Mouse (Mus musculus) forebrain, embryonic 12.5 days (tissue): ENCODE results near the gene C3ar1. TPM values are rescaled to one million over a fixed set of nuclear protein-coding genes. Genes with fewer than 3 reads are reported as not detected.

Source experiments
- ATAC-seq: fragments of 200-750 bp; cut with Nextera tagmentation; 2 replicates; pipeline ENCODE4 v1.8.0; 2017; ENCODE audit warnings: moderate TSS enrichment; ENCODE audit not compliant: low FRiP score
- H3K27ac ChIP-seq: fragments of 300-500 bp; sonication (generic); 2 replicates; pipeline ENCODE4 v1.5.1; 2016; ENCODE audit warnings: mild to moderate bottlenecking
- H3K27me3 ChIP-seq: fragments of 300-500 bp; sonication (generic); 2 replicates; pipeline ENCODE4 v1.6.1; 2016; ENCODE audit warnings: mild to moderate bottlenecking
- H3K36me3 ChIP-seq: fragments of 300-500 bp; sonication (generic); replicated peaks from 2 replicates; pipeline ENCODE4 v1.6.1; 2016; ENCODE audit warnings: mild to moderate bottlenecking
- H3K4me1 ChIP-seq: fragments of 300-500 bp; sonication (generic); 2 replicates; pipeline ENCODE4 v1.6.1; 2016
- H3K4me2 ChIP-seq: fragments of 300-500 bp; sonication (generic); 2 replicates; pipeline ENCODE4 v1.6.1; 2016; ENCODE audit warnings: mild to moderate bottlenecking, moderate library complexity
- H3K4me3 ChIP-seq: fragments of 300-500 bp; sonication (generic); replicated peaks from 2 replicates; pipeline ENCODE4 v1.5.1; 2016; ENCODE audit warnings: mild to moderate bottlenecking
- H3K9ac ChIP-seq: fragments of 300-500 bp; sonication (generic); 2 replicates; pipeline ENCODE4 v1.6.1; 2016; ENCODE audit warnings: mild to moderate bottlenecking
- H3K9me3 ChIP-seq: fragments of 300-500 bp; sonication (generic); 2 replicates; pipeline ENCODE4 v1.6.1; 2016
- WGBS: fragments of 180-500 bp; shearing (Covaris S2); methylation state at CpG from one replicate; pipeline ENCODE4 v1.1.7; 2016; 5-methylcytosine and 5-hydroxymethylcytosine counted together
- polyA plus RNA-seq: library from polyadenylated mRNA; unstranded; fragments of >200 nt; fragmentation: Nextera tagmentation; extraction: Ambion mirVana; gene quantifications from 2 replicates; pipeline ENCODE4 v1.2.1, GENCODE M21; 2016

The C3ar1 gene
- polyA plus RNA-seq, 1 experiment from 2014 or later = 1.2 TPM

- Histone ChIP-seq H3K4me3 (no peak overlapping the region), H3K9ac (no peak overlapping the region), H3K4me2 (no peak overlapping the region), H3K9me3 (0 out of 2 replicates have a peak, but pooled peaks cover 1% of the 10 kb centered on the region), H3K27ac (no peak overlapping the region), H3K4me1 (no peaks in the 10 kb centered on the region), H3K36me3 (no peaks in the 10 kb centered on the region), H3K27me3 (0 out of 2 replicates have a peak, but pooled peaks cover 8% of the 10 kb centered on the region)
- 78% methylated on average over 4 of the region's 4 CpGs for WGBS
- ATAC-seq = no peak
Observed at GRCm38 (mm10) chr6:122867914-122868313, 12.0 kb upstream of the C3ar1 start.

GRCm38 (mm10) chr6:122862871-122863270 is 6.9 kb upstream of the C3ar1 start:
- no peaks in the 10 kb centered on the region for H3K36me3 ChIP-seq
- no peaks in the 10 kb centered on the region for H3K4me1 ChIP-seq
- H3K9ac ChIP-seq = no peak overlapping the region
- peaks cover 14% of the 10 kb centered on the region for H3K9me3 ChIP-seq
- WGBS = 86% methylated on average over 1 of the region's 1 CpGs
- H3K27me3 ChIP-seq = no peaks in the 10 kb centered on the region
- H3K4me2 ChIP-seq = no peak overlapping the region
- no peak for ATAC-seq
- no peak overlapping the region for H3K4me3 ChIP-seq
- no peak overlapping the region for H3K27ac ChIP-seq

DNA sequence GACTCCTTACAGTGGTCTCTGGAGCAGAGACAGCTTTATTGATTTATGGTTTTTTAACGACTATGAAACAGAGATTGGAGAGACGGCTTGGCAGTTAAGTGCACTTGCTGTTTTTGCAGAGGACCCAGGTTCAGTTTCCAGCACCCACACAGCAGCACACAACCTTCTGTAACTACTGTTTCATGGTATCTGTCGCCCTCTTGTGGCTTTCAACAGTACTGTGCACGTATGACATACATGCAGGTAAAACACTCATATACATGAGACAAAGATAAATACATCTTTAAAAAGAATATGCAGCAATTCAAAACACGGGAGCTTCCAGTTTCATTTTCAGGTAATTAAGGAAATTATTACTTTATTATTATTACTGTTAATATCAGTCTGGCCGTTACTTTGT is 6.5 kb upstream of the C3ar1 start:
- no peaks in the 10 kb centered on the region for H3K36me3 ChIP-seq
- WGBS = 78% methylated on average over 6 of the region's 6 CpGs
- H3K27me3 ChIP-seq = no peaks in the 10 kb centered on the region
- no peaks in the 10 kb centered on the region for H3K4me1 ChIP-seq
- no peak overlapping the region for H3K9ac ChIP-seq
- H3K4me3 ChIP-seq = no peak overlapping the region
- no peak overlapping the region for H3K4me2 ChIP-seq
- no peak for ATAC-seq
- no peak overlapping the region for H3K27ac ChIP-seq
- peaks cover 14% of the 10 kb centered on the region for H3K9me3 ChIP-seq

DNA sequence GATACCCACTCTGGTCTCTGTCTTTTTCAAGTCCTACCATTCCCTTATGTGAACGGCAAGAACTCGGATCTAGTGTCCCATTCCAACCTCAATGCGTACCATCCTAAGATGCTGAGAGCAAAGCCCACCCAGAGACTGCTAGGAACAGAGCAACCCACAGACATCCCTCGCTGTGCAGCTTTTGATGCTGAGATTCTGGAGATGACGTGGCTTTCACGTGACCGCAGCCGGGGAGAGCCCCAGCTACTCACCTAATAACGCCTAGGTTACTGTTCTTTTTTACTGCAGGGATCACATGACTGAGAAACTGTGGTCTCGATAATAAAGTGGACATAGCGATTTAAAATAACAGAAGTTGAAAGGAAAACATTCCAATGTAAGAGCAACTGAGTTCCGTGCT is 1.4 kb downstream of the C3ar1 start:
- H3K4me1 ChIP-seq = no peaks in the 10 kb centered on the region
- H3K27me3 ChIP-seq = no peaks in the 10 kb centered on the region
- no peaks in the 10 kb centered on the region for H3K36me3 ChIP-seq
- no peak overlapping the region for H3K9ac ChIP-seq
- no peaks in the 10 kb centered on the region for H3K9me3 ChIP-seq
- no peak overlapping the region for H3K4me2 ChIP-seq
- whole genome bisulfite sequencing = 85% methylated on average over 12 of the region's 12 CpGs
- H3K4me3 ChIP-seq = no peak overlapping the region
- ATAC-seq = no peak
- H3K27ac ChIP-seq = no peak overlapping the region

DNA sequence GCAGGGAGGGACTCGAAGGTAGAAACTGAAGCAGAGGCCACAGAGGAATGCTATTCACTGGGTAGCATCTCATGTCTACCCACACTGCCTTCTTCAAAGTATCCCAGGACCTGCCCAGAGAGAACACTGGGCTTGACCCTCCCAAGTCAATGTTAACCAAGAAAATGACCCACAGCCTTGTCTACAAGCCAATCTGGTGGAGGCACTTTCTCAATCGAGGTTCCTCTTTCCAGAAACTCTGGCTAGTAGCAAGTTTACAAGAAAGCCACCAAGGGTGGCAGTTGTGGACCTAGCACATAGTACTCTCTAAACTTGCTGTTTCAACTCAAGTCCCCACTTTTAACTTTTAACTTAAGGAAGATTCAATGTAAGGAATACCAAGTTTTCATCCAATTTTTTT is 3.3 kb downstream of the C3ar1 start:
- H3K9me3 ChIP-seq = no peaks in the 10 kb centered on the region
- WGBS = 75% methylated on average over 2 of the region's 2 CpGs
- ATAC-seq = no peak
- H3K27me3 ChIP-seq = no peaks in the 10 kb centered on the region
- no peak overlapping the region for H3K9ac ChIP-seq
- no peaks in the 10 kb centered on the region for H3K4me1 ChIP-seq
- no peak overlapping the region for H3K27ac ChIP-seq
- H3K4me3 ChIP-seq = no peak overlapping the region
- no peaks in the 10 kb centered on the region for H3K36me3 ChIP-seq
- no peak overlapping the region for H3K4me2 ChIP-seq

- Histone ChIP-seq H3K36me3 (peaks cover 44% of the 10 kb centered on the region), H3K9me3 (no peaks in the 10 kb centered on the region), H3K4me2 (no peak overlapping the region), H3K27me3 (no peaks in the 10 kb centered on the region), H3K4me1 (no peaks in the 10 kb centered on the region), H3K9ac (no peak overlapping the region), H3K4me3 (no peak overlapping the region), H3K27ac (no peak overlapping the region)
- no peak for ATAC-seq
- 88% methylated on average over 6 of the region's 6 CpGs for WGBS
Observed at GRCm38 (mm10) chr6:122843759-122844158, 12.2 kb downstream of the C3ar1 start.

DNA sequence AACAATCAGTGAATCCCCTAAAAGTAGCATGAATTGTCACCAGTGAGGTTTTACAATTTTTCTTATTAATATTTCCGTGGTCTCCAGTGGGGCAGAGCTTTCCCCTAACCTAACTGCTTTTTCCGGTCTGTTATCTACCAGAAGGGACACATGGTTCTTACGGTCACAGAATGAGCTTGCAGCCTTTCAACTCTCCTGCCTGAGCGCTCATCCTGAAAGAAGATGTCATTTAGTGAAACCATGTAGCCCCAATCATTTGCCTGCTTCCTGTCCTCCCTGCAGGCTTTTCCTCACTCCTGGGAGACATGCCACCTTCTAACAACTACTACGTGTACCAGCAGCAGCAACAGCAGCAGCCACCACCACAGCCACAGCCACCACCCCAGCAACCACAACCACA is 18.4 kb downstream of the C3ar1 start:
- H3K4me1 ChIP-seq = no peaks in the 10 kb centered on the region
- H3K36me3 ChIP-seq = peaks cover 77% of the 10 kb centered on the region
- H3K9ac ChIP-seq = no peak overlapping the region
- H3K9me3 ChIP-seq = no peaks in the 10 kb centered on the region
- no peak overlapping the region for H3K4me2 ChIP-seq
- 97% methylated on average over 5 of the region's 5 CpGs for WGBS
- H3K27me3 ChIP-seq = no peaks in the 10 kb centered on the region
- H3K4me3 ChIP-seq = no peak overlapping the region
- H3K27ac ChIP-seq = no peak overlapping the region
- no peak for ATAC-seq

GRCm38 (mm10) chr6:122836974-122837373 is 19.0 kb downstream of the C3ar1 start:
- Histone ChIP-seq H3K27ac (no peak overlapping the region), H3K4me3 (no peak overlapping the region), H3K9ac (no peak overlapping the region), H3K4me1 (no peaks in the 10 kb centered on the region), H3K4me2 (no peak overlapping the region), H3K36me3 (peaks cover 74% of the 10 kb centered on the region), H3K9me3 (no peaks in the 10 kb centered on the region), H3K27me3 (no peaks in the 10 kb centered on the region)
- no peak for ATAC-seq
- WGBS = 96% methylated on average over 3 of the region's 3 CpGs

GRCm38 (mm10) chr6:122834365-122834764 is 21.6 kb downstream of the C3ar1 start:
- Histone ChIP-seq H3K4me1 (no peaks in the 10 kb centered on the region), H3K36me3 (peaks cover 55% of the 10 kb centered on the region), H3K27ac (no peak overlapping the region), H3K4me2 (no peak overlapping the region), H3K9me3 (no peaks in the 10 kb centered on the region), H3K9ac (no peak overlapping the region), H3K4me3 (no peak overlapping the region), H3K27me3 (no peaks in the 10 kb centered on the region)
- WGBS = 69% methylated on average over 4 of the region's 4 CpGs
- no peak for ATAC-seq

- Histone ChIP-seq H3K9ac (no peak overlapping the region), H3K27ac (no peak overlapping the region), H3K4me2 (no peak overlapping the region), H3K4me3 (no peak overlapping the region), H3K4me1 (no peaks in the 10 kb centered on the region), H3K27me3 (no peaks in the 10 kb centered on the region), H3K36me3 (peaks cover 45% of the 10 kb centered on the region), H3K9me3 (no peaks in the 10 kb centered on the region)
- WGBS = 88% methylated on average over 7 of the region's 7 CpGs
- no peak for ATAC-seq
Observed at GRCm38 (mm10) chr6:122832880-122833279, 23.1 kb downstream of the C3ar1 start.

GRCm38 (mm10) chr6:122828086-122828485 is 27.9 kb downstream of the C3ar1 start:
- no peak overlapping the region for H3K9ac ChIP-seq
- 41% methylated on average over 13 of the region's 13 CpGs for WGBS
- ATAC-seq = no peak
- no peak overlapping the region for H3K27ac ChIP-seq
- peaks cover 21% of the 10 kb centered on the region for H3K4me1 ChIP-seq
- no peak overlapping the region for H3K4me2 ChIP-seq
- H3K9me3 ChIP-seq = no peaks in the 10 kb centered on the region
- H3K4me3 ChIP-seq = no peak overlapping the region
- H3K27me3 ChIP-seq = 0 out of 2 replicates have a peak, but pooled peaks cover 5% of the 10 kb centered on the region
- H3K36me3 ChIP-seq = peaks cover 12% of the 10 kb centered on the region; the same call in 1 of the 2 replicates

- peaks cover 36% of the 10 kb centered on the region for H3K4me1 ChIP-seq
- peak overlapping the region; percentile 35 for H3K4me3 ChIP-seq
- H3K9ac ChIP-seq = peak overlapping the region; percentile 54
- peak; percentile 63 for ATAC-seq
- H3K36me3 ChIP-seq = peaks cover 7% of the 10 kb centered on the region; the same call in 1 of the 2 replicates
- 5% methylated on average over 23 of the region's 29 CpGs for WGBS
- H3K27ac ChIP-seq = peak overlapping the region; percentile 25; the same call in 1 of the 2 replicates
- H3K4me2 ChIP-seq = peak overlapping the region; percentile 64
- H3K27me3 ChIP-seq = 0 out of 2 replicates have a peak, but pooled peaks cover 5% of the 10 kb centered on the region
- H3K9me3 ChIP-seq = no peaks in the 10 kb centered on the region
Observed at GRCm38 (mm10) chr6:122825923-122826742, 29.8 kb downstream of the C3ar1 start.

GRCm38 (mm10) chr6:122825166-122825565 is 30.8 kb downstream of the C3ar1 start:
- Histone ChIP-seq H3K27me3 (0 out of 2 replicates have a peak, but pooled peaks cover 11% of the 10 kb centered on the region), H3K9me3 (no peaks in the 10 kb centered on the region), H3K4me2 (no peak overlapping the region), H3K27ac (no peak overlapping the region), H3K4me1 (peaks cover 44% of the 10 kb centered on the region), H3K36me3 (peaks cover 4% of the 10 kb centered on the region; the same call in 1 of the 2 replicates), H3K4me3 (no peak overlapping the region), H3K9ac (no peak overlapping the region)
- ATAC-seq = no peak
- WGBS = 91% methylated on average over 9 of the region's 9 CpGs
